Mouse (Mus musculus) heart, embryonic 16.5 days (tissue): Measurements from ENCODE around the gene Chrna7. TPM values are rescaled to one million over a fixed set of nuclear protein-coding genes. Genes with fewer than 3 reads are reported as not detected.

Experiments
- ATAC-seq: fragments of 200-750 bp; cut with Nextera tagmentation; replicated peaks from 2 replicates; pipeline ENCODE4 v1.8.0; 2017; ENCODE audit warnings: moderate number of reproducible peaks; ENCODE audit not compliant: insufficient read depth, low FRiP score; ENCODE audit errors: extremely low read depth
- H3K27ac ChIP-seq: fragments of 300-500 bp; sonication (generic); 2 replicates; pipeline ENCODE4 v1.5.1; 2014; ENCODE audit warnings: mild to moderate bottlenecking, low read length, control low read depth, moderate library complexity
- H3K27me3 ChIP-seq: fragments of 300-500 bp; sonication (generic); 2 replicates; pipeline ENCODE4 v1.6.1; 2014; ENCODE audit warnings: low read length, mixed read lengths; ENCODE audit not compliant: control insufficient read depth, insufficient read depth
- H3K36me3 ChIP-seq: fragments of 300-500 bp; sonication (generic); 2 replicates; pipeline ENCODE4 v1.6.1; 2014; ENCODE audit not compliant: control insufficient read depth, insufficient read depth
- H3K4me1 ChIP-seq: fragments of 300-500 bp; sonication (generic); 2 replicates; pipeline ENCODE4 v1.6.1; 2014; ENCODE audit warnings: low read length, mixed read lengths; ENCODE audit not compliant: control insufficient read depth, insufficient read depth
- H3K4me2 ChIP-seq: fragments of 300-500 bp; sonication (generic); 2 replicates; pipeline ENCODE4 v1.6.1; 2014; ENCODE audit warnings: low read depth, mild to moderate bottlenecking, control low read depth, low read length
- H3K4me3 ChIP-seq: fragments of 300-500 bp; sonication (generic); 2 replicates; pipeline ENCODE4 v1.5.1; 2014; ENCODE audit warnings: mild to moderate bottlenecking, control low read depth, low read length
- H3K9ac ChIP-seq: fragments of 300-500 bp; sonication (generic); 2 replicates; pipeline ENCODE4 v1.6.1; 2014; ENCODE audit warnings: low read length, control low read depth
- H3K9me3 ChIP-seq: fragments of 300-500 bp; sonication (generic); replicated peaks from 2 replicates; pipeline ENCODE4 v1.6.1; 2016; ENCODE audit warnings: low read length; ENCODE audit not compliant: control insufficient read depth
- WGBS: fragments of 180-500 bp; shearing (Covaris S2); extraction: QIAGEN DNeasy Blood & Tissue Kit; methylation state at CpG from one replicate; pipeline ENCODE4 v1.1.7; 2014; 5-methylcytosine and 5-hydroxymethylcytosine counted together
- polyA plus RNA-seq: library from polyadenylated mRNA; unstranded; fragments of >200 nt; fragmentation: Nextera tagmentation; extraction: Ambion mirVana; gene quantifications from 2 replicates; pipeline ENCODE4 v1.2.1, GENCODE M21; 2015

Chrna7 gene
- polyA plus RNA-seq, 1 experiment from 2014 or later = 0.17 TPM

GRCm38 (mm10) chr7:63113252-63113651, 99.1 kb downstream of the Chrna7 start:
- 73% methylated on average over 2 of the region's 2 CpGs for WGBS
- Histone ChIP-seq H3K9me3 (no peaks in the 10 kb centered on the region), H3K4me1 (no peaks in the 10 kb centered on the region), H3K27ac (no peak overlapping the region), H3K27me3 (no peaks in the 10 kb centered on the region), H3K9ac (no peak overlapping the region), H3K4me3 (no peak overlapping the region), H3K4me2 (no peak overlapping the region), H3K36me3 (no peaks in the 10 kb centered on the region)
- ATAC-seq = no peak

GRCm38 (mm10) chr7:63109348-63109747, 103.0 kb downstream of the Chrna7 start:
- WGBS = 62% methylated on average over 4 of the region's 4 CpGs
- Histone ChIP-seq H3K4me3 (no peak overlapping the region), H3K27ac (no peak overlapping the region), H3K36me3 (no peaks in the 10 kb centered on the region), H3K27me3 (no peaks in the 10 kb centered on the region), H3K4me1 (no peaks in the 10 kb centered on the region), H3K9ac (no peak overlapping the region), H3K9me3 (no peaks in the 10 kb centered on the region), H3K4me2 (no peak overlapping the region)
- ATAC-seq = no peak

DNA sequence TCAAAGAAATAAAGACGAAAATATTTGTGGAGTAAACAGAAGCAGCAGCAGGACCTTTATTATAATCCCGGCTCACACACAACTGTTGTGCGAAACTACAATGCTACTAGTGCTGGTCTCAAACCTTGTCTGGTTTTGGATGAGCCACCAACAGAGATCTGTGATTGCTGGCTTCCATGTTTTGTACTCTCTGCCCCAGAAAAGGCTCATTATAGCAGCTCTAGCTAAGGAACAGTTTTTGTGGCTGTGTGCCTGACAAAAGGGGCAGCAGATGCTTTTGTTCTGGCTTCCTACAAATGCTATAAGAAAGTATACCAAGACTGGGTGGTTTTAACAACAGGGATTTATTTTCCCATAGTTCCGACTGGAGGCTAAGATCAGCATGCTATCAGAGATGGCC, 126.4 kb downstream of the Chrna7 start:
- WGBS = 81% methylated on average over 4 of the region's 4 CpGs
- no peak for ATAC-seq
- no peak overlapping the region for H3K4me2 ChIP-seq

GRCm38 (mm10) chr7:63084351-63085003, 127.9 kb downstream of the Chrna7 start:
- no peak for ATAC-seq
- no peak overlapping the region for H3K9ac ChIP-seq
- H3K9me3 ChIP-seq = no peaks in the 10 kb centered on the region
- H3K4me1 ChIP-seq = no peaks in the 10 kb centered on the region
- no peak overlapping the region for H3K27ac ChIP-seq
- WGBS = 0% methylated on average over 1 of the region's 1 CpGs
- H3K4me3 ChIP-seq = no peak overlapping the region
- H3K4me2 ChIP-seq = no peak overlapping the region
- H3K27me3 ChIP-seq = no peaks in the 10 kb centered on the region
- no peaks in the 10 kb centered on the region for H3K36me3 ChIP-seq

More for the DNA sequence above, 126.4 kb downstream of the Chrna7 start:
- Histone ChIP-seq H3K9ac (no peak overlapping the region), H3K27me3 (no peaks in the 10 kb centered on the region), H3K4me3 (no peak overlapping the region), H3K36me3 (no peaks in the 10 kb centered on the region), H3K9me3 (no peaks in the 10 kb centered on the region), H3K27ac (no peak overlapping the region), H3K4me1 (no peaks in the 10 kb centered on the region)

DNA sequence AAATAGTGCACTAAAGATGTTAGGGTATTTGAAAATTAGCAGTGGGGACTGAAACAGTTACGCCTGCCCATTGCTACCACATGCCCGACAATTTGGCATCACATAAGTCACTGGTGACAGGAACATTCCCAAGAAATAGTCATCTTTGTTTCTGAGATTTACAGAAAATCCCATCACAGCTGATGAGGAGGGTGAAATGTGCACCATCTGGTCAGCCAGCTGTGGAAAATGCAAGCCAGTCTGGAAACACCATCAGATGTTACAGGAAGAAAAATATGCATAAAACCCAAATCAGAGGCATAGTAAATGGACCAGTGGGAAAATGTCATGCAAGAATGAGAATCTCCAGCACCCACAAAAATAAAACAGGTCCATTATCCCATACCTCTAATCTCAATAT, 151.4 kb downstream of the Chrna7 start:
- H3K27ac ChIP-seq = no peak overlapping the region
- H3K4me1 ChIP-seq = no peaks in the 10 kb centered on the region
- WGBS = 81% methylated on average over 2 of the region's 2 CpGs
- H3K4me2 ChIP-seq = no peak overlapping the region
- H3K9me3 ChIP-seq = no peaks in the 10 kb centered on the region
- no peak overlapping the region for H3K9ac ChIP-seq
- no peak overlapping the region for H3K4me3 ChIP-seq
- no peaks in the 10 kb centered on the region for H3K27me3 ChIP-seq
- no peaks in the 10 kb centered on the region for H3K36me3 ChIP-seq
- ATAC-seq = no peak

Other genes starting within 250 kb of the Chrna7 start
- gene Otud7a, start 232.2 kb upstream of the Chrna7 start, polyA plus RNA-seq = 0.15 and 0.16 TPM in 2 replicates